Mouse (Mus musculus) liver, postnatal 0 days (tissue): ENCODE measurements around the gene Ctxn1. TPM values are rescaled to one million over a fixed set of nuclear protein-coding genes. Genes with fewer than 3 reads are reported as not detected.

Source experiments
- ATAC-seq: fragments of 200-750 bp; cut with Nextera tagmentation; 2 replicates; pipeline ENCODE4 v1.8.0; 2017; ENCODE audit warnings: mild to moderate bottlenecking, moderate library complexity
- DNase-seq: peaks from one replicate; pipeline ENCODE4 v3.0.0-alpha.2; 2016
- H3K27ac ChIP-seq: fragments of 300-500 bp; sonication (generic); 2 replicates; pipeline ENCODE4 v1.5.1; 2014; ENCODE audit warnings: antibody characterized with exemption, moderate library complexity, mild to moderate bottlenecking, low read depth
- H3K27me3 ChIP-seq: fragments of 300-500 bp; sonication (generic); 2 replicates; pipeline ENCODE4 v1.6.1; 2014; ENCODE audit warnings: low read length, control low read depth, mixed read lengths; ENCODE audit not compliant: insufficient read depth
- H3K36me3 ChIP-seq: fragments of 300-500 bp; sonication (generic); replicated peaks from 2 replicates; pipeline ENCODE4 v1.6.1; 2014; ENCODE audit warnings: mild to moderate bottlenecking, control low read depth, low read length, moderate library complexity, mixed read lengths; ENCODE audit not compliant: insufficient read depth
- H3K4me1 ChIP-seq: fragments of 300-500 bp; sonication (generic); 2 replicates; pipeline ENCODE4 v1.6.1; 2014; ENCODE audit warnings: antibody characterized with exemption, mild to moderate bottlenecking, control low read depth; ENCODE audit not compliant: insufficient read depth
- H3K4me2 ChIP-seq: fragments of 300-500 bp; sonication (generic); 2 replicates; pipeline ENCODE4 v1.6.1; 2014; ENCODE audit warnings: low read depth, mild to moderate bottlenecking, low read length, moderate library complexity, mixed read lengths
- H3K4me3 ChIP-seq: fragments of 300-500 bp; sonication (generic); 2 replicates; pipeline ENCODE4 v1.5.1; 2014; ENCODE audit warnings: low read depth, low read length
- H3K9ac ChIP-seq: fragments of 300-500 bp; sonication (generic); replicated peaks from 2 replicates; pipeline ENCODE4 v1.6.1; 2014; ENCODE audit warnings: mild to moderate bottlenecking, moderate library complexity
- H3K9me3 ChIP-seq: fragments of 300-500 bp; sonication (generic); 2 replicates; pipeline ENCODE4 v1.6.1; 2016; ENCODE audit warnings: mild to moderate bottlenecking, control low read depth, low read length, mixed read lengths
- CTCF ChIP-seq: sonication (generic); IDR thresholded peaks from 2 replicates; pipeline ENCODE4 v1.5.1; 2016; ENCODE audit warnings: antibody characterized with exemption, low read depth
- EP300 ChIP-seq: IDR thresholded peaks from 2 replicates; pipeline ENCODE4 v1.6.1; 2016; ENCODE audit warnings: antibody characterized with exemption, low read depth, mild to moderate bottlenecking
- WGBS: fragments of 180-500 bp; shearing (Covaris S2); extraction: QIAGEN DNeasy Blood & Tissue Kit; methylation state at CpG from one replicate; pipeline ENCODE4 v1.1.7; 2014; ENCODE audit not compliant: insufficient replicate concordance; 5-methylcytosine and 5-hydroxymethylcytosine counted together
- polyA plus RNA-seq: library from polyadenylated mRNA; unstranded; fragments of >200 nt; fragmentation: Nextera tagmentation; extraction: Ambion mirVana; gene quantifications from 2 replicates; pipeline ENCODE4 v1.2.1, GENCODE M21; 2015

The Ctxn1 gene
- polyA plus RNA-seq, 1 experiment from 2014 or later, result 2.0 TPM

GRCm38 (mm10) chr8:4247241-4247640, 11.8 kb downstream of the Ctxn1 start:
- WGBS, result 78% methylated on average over 8 of the region's 8 CpGs
- Histone ChIP-seq H3K9ac (no peak overlapping the region), H3K9me3 (no peaks in the 10 kb centered on the region), H3K4me1 (peaks cover under 1% of the 10 kb centered on the region; the same call in 1 of the 2 replicates), H3K36me3 (peaks cover 47% of the 10 kb centered on the region), H3K27ac (no peak overlapping the region), H3K4me2 (no peak overlapping the region), H3K27me3 (no peaks in the 10 kb centered on the region), H3K4me3 (no peak overlapping the region)
- no peak for ATAC-seq
- DNase-seq, result no peak
- TF ChIP-seq EP300 (no peak), CTCF (no peak)

- TF ChIP-seq CTCF (no peak), EP300 (no peak)
- Histone ChIP-seq H3K9me3 (no peaks in the 10 kb centered on the region), H3K27ac (no peak overlapping the region), H3K4me2 (no peak overlapping the region), H3K9ac (no peak overlapping the region), H3K4me1 (peaks cover under 1% of the 10 kb centered on the region; the same call in 1 of the 2 replicates), H3K36me3 (peaks cover 50% of the 10 kb centered on the region), H3K4me3 (no peak overlapping the region), H3K27me3 (no peaks in the 10 kb centered on the region)
- WGBS, result 80% methylated on average over 13 of the region's 13 CpGs
- no peak for ATAC-seq
- no peak for DNase-seq
Observed at GRCm38 (mm10) chr8:4245737-4246136, 13.3 kb downstream of the Ctxn1 start.

GRCm38 (mm10) chr8:4245061-4245460, 14.0 kb downstream of the Ctxn1 start:
- no peak for TF ChIP-seq EP300
- no peak for TF ChIP-seq CTCF
- no peak overlapping the region for H3K4me3 ChIP-seq
- ATAC-seq, result no peak
- WGBS, result 91% methylated on average over 5 of the region's 5 CpGs
- H3K9me3 ChIP-seq, result no peaks in the 10 kb centered on the region
- H3K27me3 ChIP-seq, result no peaks in the 10 kb centered on the region
- no peak for DNase-seq
- no peak overlapping the region for H3K4me2 ChIP-seq
- H3K36me3 ChIP-seq, result peaks cover 54% of the 10 kb centered on the region
- H3K9ac ChIP-seq, result no peak overlapping the region
- no peak overlapping the region for H3K27ac ChIP-seq
- H3K4me1 ChIP-seq, result peaks cover 6% of the 10 kb centered on the region

- H3K4me1 ChIP-seq, result peaks cover 24% of the 10 kb centered on the region
- no peaks in the 10 kb centered on the region for H3K9me3 ChIP-seq
- WGBS, result 6% methylated on average over 19 of the region's 19 CpGs
- 0 out of 2 replicates have a peak, but pooled peaks cover 3% of the 10 kb centered on the region for H3K27me3 ChIP-seq
- peak overlapping the region; percentile 71 for H3K9ac ChIP-seq
- TF ChIP-seq EP300, result no peak
- no peak for TF ChIP-seq CTCF
- H3K4me3 ChIP-seq, result peak overlapping the region; percentile 93
- peak overlapping the region; percentile 91 for H3K27ac ChIP-seq
- no peak for DNase-seq
- peak; percentile 48 for ATAC-seq
- H3K4me2 ChIP-seq, result peak overlapping the region; percentile 76
- peaks cover 25% of the 10 kb centered on the region for H3K36me3 ChIP-seq
Observed at GRCm38 (mm10) chr8:4239193-4239890, 19.7 kb downstream of the Ctxn1 start.

GRCm38 (mm10) chr8:4238434-4239192, 20.5 kb downstream of the Ctxn1 start, which contains the start of the genes Map2k7 and Gm49320:
Map2k7 (plus strand) TSS chr8:4238740.
Gm49320 (plus strand) TSS chr8:4238865.
- H3K4me3 ChIP-seq, result peak within 1 kb of the TSS; percentile 93
- under 1% methylated on average over 68 of the region's 71 CpGs for WGBS
- peak; percentile 93 for ATAC-seq
- 0 out of 2 replicates have a peak, but pooled peaks cover 3% of the 10 kb centered on the region for H3K27me3 ChIP-seq
- no peak for TF ChIP-seq EP300
- peak; percentile 73 for TF ChIP-seq CTCF
- DNase-seq, result peak; percentile 99
- H3K9ac ChIP-seq, result peak within 1 kb of the TSS; percentile 71
- H3K27ac ChIP-seq, result peak within 1 kb of the TSS; percentile 91
- peak within 1 kb of the TSS; percentile 76 for H3K4me2 ChIP-seq
- H3K4me1 ChIP-seq, result peaks cover 24% of the 10 kb centered on the region
- no peaks in the 10 kb centered on the region for H3K9me3 ChIP-seq
- H3K36me3 ChIP-seq, result peaks cover 18% of the 10 kb centered on the region

GRCm38 (mm10) chr8:4237814-4238433, 21.1 kb downstream of the Ctxn1 start:
- peak overlapping the region; percentile 71 for H3K9ac ChIP-seq
- H3K27me3 ChIP-seq, result 0 out of 2 replicates have a peak, but pooled peaks cover 3% of the 10 kb centered on the region
- H3K4me1 ChIP-seq, result peaks cover 24% of the 10 kb centered on the region
- peak overlapping the region; percentile 93 for H3K4me3 ChIP-seq
- H3K27ac ChIP-seq, result peak overlapping the region; percentile 91
- no peaks in the 10 kb centered on the region for H3K9me3 ChIP-seq
- no peak; the same call in 1 of the 2 replicates for ATAC-seq
- TF ChIP-seq CTCF (no peak), EP300 (no peak)
- no peak for DNase-seq
- peak overlapping the region; percentile 76 for H3K4me2 ChIP-seq
- 13% methylated on average over 15 of the region's 15 CpGs for WGBS
- peaks cover 11% of the 10 kb centered on the region; the same call in 1 of the 2 replicates for H3K36me3 ChIP-seq
